Mouse (Mus musculus) 3T3-L1 (cell line): ENCODE results near the gene Gm17387.
A peak's percentile ranks its signal among the peaks of the same experiment; 100 is the strongest.
"Not testable (repeated sequence)": the region's sequence is repeated elsewhere in the genome, so short reads cannot be mapped to it uniquely, and the experiment has no call there.

Experiments used
- DNase-seq: peaks from one replicate; pipeline ENCODE4 v3.0.0-alpha.2; 2015; ENCODE audit warnings: low read depth, low spot score

Gm17387 gene

DNA sequence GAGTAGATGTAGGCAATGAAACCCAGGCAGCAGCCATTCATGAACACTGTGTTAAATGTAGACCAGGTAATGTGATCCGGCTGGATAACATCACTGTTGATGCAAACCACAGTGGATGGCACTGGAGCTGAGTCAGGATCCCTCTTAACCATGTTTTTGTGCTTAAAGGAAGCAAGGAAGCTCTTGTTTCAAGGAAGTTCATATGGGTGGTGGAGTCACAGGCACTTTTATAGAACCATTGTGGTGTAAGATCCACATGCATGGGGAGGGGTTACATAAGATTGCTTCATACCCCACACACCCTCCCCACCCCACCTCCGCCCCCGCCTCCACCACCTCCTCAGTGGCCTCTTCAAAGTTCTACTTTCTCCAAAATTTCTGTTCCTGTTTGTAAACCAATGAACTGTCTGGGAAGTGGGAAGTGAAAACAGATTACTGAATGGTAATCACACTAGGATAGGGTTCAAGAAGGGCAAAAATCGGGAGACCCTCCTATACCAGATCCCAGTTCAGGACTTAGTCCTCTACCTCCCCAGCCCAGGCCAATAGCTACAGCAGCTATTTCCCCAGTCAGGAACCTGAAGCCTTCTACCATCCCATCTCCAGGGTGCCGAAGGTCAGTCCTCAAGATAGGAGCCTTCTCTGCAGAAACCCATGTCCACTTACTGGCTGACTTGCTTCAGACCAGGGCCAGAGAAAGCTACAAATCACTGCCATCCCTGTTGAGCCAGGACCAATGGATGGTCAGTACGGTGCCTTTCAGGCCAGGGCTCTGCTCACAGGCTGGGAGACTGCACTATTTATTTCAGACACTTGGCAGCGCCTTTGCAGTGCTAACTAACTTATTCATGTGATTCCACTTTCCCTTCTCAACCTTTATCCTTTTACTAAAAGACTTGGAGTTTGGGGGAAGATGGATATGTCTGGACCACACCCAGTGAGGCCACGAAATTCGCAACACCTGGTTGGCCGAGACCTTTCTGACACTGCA lies 11.9 kb upstream of the Gm17387 start:
- peak; percentile 34 for DNase-seq

DNA sequence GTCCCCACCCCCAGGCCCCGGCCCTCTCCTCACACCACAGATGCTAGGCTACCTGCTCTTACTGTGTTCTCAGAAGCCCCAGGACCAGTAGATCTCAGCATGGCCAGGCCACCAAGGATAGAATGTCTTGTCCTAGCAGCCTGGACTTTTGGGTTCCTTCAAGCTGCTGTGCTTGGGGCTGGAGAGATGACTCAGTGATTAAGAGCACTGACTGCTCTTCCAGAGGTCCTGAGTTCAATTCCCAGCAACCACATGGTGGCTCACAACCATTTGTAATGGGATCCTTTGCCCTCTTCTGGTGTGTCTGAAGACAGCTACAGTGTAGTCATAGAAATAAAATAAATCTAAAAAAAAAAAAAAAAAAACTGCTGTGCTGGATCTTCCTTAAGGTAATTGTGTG lies 11.1 kb upstream of the Gm17387 start, which contains the start of gene Ifitm6:
Gene Ifitm6, minus strand, starts transcription at position 101 of the 400 bp plus-strand sequence.
- not testable (repeated sequence) for DNase-seq

DNA sequence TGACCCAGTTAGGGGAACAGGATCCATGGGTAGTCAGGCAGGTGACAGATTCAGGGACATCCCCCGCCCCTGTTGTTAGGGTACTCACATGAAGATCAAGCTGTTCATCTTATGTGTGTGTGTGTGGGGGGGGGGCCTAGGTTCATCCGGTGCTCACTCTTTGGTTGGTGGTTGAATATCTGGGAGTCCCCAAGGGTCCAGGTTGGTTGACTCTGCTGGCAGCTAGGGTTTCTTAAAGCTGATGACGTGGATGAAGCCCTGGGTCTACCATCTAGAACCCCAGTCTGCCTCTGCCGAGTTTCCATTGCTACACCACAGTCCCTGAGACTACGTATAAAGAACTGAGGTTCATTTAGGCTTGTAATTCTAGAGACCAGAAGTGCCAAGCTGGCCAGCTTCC lies 9.9 kb upstream of the Gm17387 start:
- DNase-seq, result no peak

DNA sequence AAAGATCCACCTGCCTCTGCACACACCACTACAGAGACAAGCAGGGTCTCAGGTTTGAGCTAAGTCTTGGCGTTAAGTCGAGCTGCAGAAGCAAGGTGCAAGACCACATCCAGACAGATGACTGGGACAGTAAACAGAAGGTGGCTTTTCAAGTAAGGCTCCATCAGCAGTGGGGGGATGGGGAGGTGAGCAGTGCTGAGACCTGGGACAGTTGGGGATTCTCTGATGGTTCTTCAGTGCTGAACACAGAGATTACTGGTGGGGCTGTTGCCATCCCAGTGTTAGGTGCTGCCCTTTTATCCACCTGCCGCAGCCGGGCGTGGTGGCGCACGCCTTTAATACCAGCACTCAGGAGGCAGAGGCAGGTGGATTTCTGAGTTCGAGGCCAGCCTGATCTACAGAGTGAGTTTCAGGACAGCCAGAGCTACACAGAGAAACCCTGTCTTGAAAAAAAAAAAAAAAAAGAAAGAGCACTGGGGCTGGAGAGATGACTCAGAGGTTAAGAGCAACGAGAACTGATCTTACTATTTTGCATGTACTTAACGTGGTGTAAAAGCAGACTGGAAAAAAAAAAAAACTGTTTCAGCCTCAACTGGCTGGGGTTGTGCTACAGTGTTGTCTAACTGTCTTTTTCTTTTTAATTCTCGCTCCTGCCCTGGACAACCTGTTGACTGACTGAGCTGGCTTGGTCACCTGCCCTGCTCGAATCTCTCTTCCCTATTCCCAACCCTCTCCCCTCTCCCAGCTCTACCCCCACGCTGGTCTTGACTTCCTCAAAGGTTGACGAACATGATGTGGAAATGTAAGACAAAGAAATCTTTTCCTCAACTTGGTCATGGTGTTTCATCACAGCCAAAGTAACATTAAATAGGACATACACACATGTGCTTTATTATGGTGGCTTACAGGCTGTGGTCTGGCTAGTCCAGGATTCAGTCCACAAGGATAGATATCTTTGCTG lies 7.2 kb upstream of the Gm17387 start:
- DNase-seq, result no peak

DNA sequence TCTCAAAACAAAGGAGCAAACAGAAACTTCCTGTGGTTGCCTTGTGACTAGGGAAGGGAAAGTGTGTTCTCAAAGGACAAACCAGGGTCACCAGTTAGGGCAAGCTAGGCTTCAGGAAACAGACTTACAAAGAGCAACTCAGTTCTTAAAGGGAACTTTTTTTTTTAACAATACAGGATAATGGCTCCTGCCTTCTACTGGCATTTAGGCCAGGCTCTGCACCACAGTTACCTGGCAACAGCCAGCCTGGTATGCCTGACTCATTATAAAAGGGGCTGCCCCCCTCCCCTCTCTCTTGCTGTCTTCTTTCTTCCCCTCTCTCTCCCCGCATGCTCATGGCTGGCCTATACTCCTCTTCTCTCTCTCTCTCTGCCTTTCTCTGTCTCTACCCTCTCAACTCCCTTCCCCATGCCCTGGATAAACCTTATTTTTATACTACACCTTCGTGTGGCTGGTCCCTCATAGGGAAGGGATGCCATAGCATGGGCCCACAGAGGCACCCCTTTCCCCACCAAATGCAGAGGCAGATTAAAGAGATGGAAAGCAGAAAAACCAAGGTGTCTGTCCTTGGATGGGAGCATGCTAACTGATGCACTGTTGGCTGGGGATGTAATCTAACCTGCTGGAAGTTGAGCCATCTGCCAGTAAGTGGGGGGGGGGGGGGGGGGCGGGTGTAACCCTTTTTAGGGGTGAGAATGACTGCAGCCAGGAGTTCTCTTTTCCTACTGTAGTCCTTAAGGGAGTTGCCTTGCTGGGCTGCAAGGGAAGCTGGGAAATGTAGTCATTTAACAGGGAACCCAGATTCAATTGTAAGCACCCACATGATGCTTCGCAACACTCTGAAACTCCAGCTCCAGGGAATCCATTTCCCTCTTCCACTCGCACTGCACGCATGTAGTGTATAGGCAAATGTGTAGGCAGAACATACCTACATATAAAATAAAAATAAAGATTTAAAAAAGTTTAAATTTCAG lies 3.8 kb upstream of the Gm17387 start:
- peak; percentile 48 for DNase-seq

DNA sequence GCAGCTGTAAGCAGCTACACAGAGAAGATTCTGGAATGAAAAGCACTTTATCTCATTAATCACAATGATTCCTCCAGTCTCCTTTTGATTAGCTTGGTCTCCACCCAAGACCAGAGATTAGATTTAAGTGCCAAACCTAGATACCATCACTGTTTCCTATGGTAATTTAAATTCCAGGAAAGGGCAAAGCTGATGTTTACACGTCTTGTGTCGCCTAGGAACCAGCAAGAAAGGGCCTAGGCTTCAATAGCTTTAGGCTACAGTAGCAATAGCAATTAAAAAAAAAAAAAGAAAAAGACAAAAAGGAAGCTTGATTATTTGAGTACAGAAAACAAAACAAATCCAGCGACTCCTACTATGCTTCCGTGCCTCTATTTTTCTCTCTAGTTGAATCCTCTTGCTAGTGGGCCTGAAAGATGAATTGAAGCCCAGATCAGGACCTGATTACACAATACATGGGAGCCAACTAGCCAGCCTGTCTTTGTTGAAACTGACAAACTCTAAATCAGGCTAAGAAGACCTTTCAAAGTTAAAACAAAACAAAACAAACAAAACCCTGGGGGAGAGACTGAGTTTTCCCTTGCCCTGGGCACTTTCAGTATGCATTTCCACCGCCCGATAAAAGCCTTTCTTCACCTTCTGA lies 2.7 kb upstream of the Gm17387 start:
- no peak for DNase-seq

DNA sequence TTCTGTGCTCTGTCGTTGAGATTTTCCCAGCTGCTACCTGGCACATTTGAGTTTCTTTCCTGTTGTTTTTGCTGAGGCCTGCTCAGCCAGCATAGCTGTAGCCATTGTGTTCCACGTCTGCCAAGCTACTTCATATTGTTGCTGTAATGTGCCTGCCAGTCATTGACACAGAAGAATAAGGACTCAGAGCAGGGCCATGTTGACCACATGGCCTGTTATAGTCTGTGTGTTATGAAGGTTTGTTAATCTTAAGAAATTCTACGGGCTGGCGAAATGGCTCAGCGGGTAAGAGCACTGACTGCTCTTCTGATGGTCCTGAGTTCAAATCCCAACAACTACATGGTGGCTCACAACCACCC lies 2.2 kb upstream of the Gm17387 start:
- DNase-seq, result no peak

DNA sequence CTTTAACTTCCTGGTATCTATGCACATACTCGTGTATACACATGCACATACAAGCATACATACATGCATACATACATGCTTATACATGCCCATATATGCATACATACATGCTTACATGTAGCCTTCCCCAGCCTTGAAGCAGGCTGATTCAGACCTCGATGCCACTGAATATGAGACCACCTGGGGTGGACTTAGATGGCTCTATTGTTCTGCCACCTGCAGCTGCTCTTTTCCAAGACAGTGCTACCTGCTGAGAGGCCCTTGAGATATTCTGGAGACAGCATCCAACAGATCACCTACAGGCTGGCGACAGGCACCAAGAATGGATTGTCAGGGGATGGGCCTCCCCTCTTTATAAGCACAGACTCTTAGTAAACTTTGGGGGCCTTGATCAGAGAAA lies 1.5 kb downstream of the Gm17387 start:
- DNase-seq, result no peak

DNA sequence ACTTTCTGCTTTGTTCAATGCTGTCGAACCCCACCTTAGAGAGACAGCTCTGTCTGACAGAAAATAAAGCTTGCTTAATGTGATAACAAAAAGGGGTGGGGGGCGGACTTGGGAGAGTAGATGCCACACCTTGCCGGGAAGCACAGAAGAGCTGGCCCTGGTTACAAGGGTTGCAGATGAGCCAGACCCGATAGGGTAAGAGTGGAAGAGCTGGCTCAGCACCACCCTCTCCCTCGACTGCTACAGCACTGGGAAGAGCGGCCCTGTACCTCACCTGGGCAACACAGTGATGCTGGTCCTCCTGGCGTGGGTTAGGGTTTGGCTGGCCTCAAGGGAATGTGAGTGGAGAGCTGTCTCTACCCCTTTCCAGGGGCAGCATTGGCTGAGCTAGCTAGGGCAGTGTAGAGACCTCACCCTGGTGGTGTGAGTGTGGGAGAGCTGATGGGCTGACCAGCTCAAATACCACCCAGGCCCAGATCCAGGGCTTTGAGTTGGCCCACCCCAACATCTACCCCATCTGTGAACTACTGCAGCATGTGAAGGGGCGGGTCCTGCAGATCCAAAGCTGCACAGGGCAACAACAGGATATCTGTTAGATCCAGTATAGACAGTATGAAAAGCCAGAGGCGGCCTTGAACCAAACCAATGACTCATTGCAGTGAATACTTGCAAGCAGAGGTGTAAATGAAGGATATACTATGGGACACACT lies 3.7 kb downstream of the Gm17387 start:
- DNase-seq, result no peak

DNA sequence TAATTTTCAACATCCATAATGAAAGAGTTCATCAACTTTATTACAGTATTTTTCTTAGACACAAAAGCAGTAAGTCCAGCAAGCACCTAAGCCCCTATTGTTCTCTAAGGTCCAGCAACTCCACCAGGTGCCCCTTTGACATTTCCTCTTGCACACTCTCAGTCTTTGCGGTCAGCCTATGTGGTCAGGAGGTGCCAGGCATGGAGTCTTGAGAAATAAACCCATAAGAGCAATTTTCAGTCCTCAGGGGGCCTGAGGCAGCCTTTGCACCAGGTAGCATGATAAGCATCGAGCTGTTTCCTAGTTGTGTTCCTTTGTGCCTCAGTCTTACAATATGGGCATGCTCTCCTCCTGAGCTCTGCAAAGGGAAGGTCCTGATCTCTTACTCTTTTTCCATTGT lies 7.7 kb downstream of the Gm17387 start:
- DNase-seq, result not testable (repeated sequence)

GRCm38 (mm10) chr7:141038090-141039032 lies 9.4 kb downstream of the Gm17387 start:
- DNase-seq, result no peak

DNA sequence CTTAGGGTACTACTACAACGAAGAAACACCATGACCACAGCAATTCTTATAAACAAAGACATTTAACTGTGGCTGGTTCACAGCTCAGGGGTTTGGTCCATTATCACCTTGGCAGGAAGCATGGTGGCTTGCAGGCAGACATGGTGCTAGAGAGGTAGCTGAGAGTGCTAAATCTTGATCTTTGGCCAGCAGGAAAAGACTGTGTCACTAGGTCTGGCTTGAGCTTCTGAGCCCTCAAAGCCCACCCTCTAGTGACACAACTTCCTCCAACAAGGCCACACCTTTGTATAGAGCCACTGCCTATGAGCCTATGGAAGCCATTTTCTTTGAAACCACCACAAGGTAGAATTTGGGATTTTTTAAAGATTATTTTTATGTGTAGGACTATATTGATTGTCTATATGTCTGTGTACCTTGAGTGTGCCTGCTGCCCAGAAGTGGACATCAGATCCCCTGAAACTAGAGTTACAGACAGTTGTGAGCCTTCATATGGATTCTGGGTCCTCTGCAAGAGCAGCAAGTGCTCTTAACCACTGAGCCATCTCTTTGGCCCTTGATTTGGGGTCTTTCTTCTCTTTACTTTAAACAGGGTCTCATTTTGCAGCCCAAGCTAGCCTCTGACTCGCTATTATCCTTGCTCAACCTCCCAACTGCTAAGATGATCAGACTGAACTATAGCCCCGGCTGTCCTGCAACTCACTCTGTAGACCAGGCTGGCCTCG lies 10.6 kb downstream of the Gm17387 start:
- DNase-seq, result no peak

GRCm38 (mm10) chr7:141040867-141041606 lies 12.1 kb downstream of the Gm17387 start:
- DNase-seq, result peak; percentile 44

- peak; percentile 88 for DNase-seq
These were observed 12.7 kb downstream of the Gm17387 start for GRCm38 (mm10) chr7:141041661-141042060.

DNA sequence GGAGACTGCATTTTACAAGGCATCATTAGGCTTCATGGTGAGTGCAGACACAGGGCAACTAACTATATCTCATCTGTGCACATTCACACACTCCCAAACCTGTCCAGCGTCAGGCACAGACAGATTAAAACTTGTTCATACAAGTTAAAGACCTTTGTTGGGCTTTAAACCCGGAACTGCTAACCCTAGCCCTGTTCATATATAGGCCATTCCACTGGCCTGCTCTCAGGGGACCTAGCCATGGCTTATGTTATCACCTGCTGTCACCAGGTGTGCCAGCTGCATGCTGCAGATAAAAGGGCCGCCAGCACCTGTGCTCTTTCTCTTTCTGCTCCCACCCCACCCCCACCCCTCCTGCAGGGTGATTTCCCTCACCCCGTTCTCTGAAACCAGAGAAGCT lies 13.6 kb downstream of the Gm17387 start:
- no peak for DNase-seq

DNA sequence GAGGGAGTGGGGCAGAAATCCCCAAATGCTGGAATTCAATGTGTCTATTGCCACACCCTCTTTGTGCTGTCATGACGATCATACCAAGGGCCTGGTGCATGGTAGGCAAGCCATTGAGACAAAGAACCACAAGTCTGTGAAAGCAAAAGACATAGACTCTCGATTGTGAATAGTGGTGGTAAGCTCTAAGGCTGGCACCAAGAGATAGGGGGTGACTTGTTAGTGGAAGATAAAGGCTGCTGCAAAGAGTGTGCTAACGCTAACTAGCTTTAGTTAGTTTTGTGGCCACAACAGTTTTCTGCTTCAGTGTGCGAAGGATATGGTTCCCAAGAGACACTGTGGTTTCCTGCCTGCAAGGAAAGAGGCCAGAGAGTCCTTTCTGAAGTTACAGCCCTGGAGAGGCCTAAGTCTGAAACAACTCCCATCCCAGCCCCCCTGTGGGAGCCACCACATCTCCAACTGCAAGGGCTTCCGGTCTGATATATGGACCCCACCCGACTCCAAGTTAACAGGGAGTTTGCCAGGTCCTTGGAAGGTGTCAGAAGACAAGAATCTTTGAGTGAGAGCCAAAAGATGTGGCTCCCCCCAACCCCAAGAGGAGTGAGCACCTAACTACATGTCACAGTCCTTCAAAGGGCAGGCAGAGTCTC lies 18.1 kb downstream of the Gm17387 start:
- DNase-seq, result peak; percentile 76
